Mouse (Mus musculus): ENCODE data around the gene 2300002M23Rik.

- TF ChIP-seq POLR2A (IDR thresholded peaks at IDR 0.05; ENCODE audit: borderline replicate concordance, insufficient read depth, low read length) (no peak), CTCF (IDR thresholded peaks at IDR 0.05; ENCODE audit: borderline replicate concordance, insufficient read depth, low read depth, low read length) (peak; percentile 18; the same call in 1 of the 2 replicates)
These were observed 17.1 kb upstream of the 2300002M23Rik start for GRCm38 (mm10) chr17:35550143-35550494.

Measured in cerebellum, adult 2 months (tissue).